Mouse (Mus musculus) forebrain, embryonic 13.5 days (tissue): Measurements from ENCODE around the gene Tmcc1. TPM values are rescaled to one million over a fixed set of nuclear protein-coding genes. Genes with fewer than 3 reads are reported as not detected.
A peak's percentile ranks its signal among the peaks of the same experiment; 100 is the strongest.
"Not testable (repeated sequence)": the region's sequence is repeated elsewhere in the genome, so short reads cannot be mapped to it uniquely, and the experiment has no call there.

ENCODE experiments used
- ATAC-seq: fragments of 200-750 bp; cut with Nextera tagmentation; 2 replicates; pipeline ENCODE4 v1.8.0; 2017
- H3K27ac ChIP-seq: fragments of 300-500 bp; sonication (generic); 2 replicates; pipeline ENCODE4 v1.5.1; 2015; ENCODE audit warnings: inconsistent platforms, mild to moderate bottlenecking, moderate library complexity
- H3K27me3 ChIP-seq: fragments of 300-500 bp; sonication (generic); 2 replicates; pipeline ENCODE4 v1.6.1; 2015; ENCODE audit warnings: mild to moderate bottlenecking, inconsistent platforms
- H3K36me3 ChIP-seq: fragments of 300-500 bp; sonication (generic); 2 replicates; pipeline ENCODE4 v1.6.1; 2015; ENCODE audit warnings: mild to moderate bottlenecking, inconsistent platforms; ENCODE audit not compliant: poor library complexity, severe bottlenecking
- H3K4me1 ChIP-seq: fragments of 300-500 bp; sonication (generic); 2 replicates; pipeline ENCODE4 v1.6.1; 2015; ENCODE audit warnings: inconsistent platforms
- H3K4me2 ChIP-seq: fragments of 300-500 bp; sonication (generic); 2 replicates; pipeline ENCODE4 v1.6.1; 2015; ENCODE audit warnings: inconsistent platforms, mild to moderate bottlenecking, moderate library complexity
- H3K4me3 ChIP-seq: fragments of 300-500 bp; sonication (generic); 2 replicates; pipeline ENCODE4 v1.5.1; 2015; ENCODE audit warnings: mild to moderate bottlenecking, inconsistent platforms
- H3K9ac ChIP-seq: fragments of 300-500 bp; sonication (generic); 2 replicates; pipeline ENCODE4 v1.6.1; 2015; ENCODE audit warnings: mild to moderate bottlenecking, inconsistent platforms
- H3K9me3 ChIP-seq: fragments of 300-500 bp; sonication (generic); replicated peaks from 2 replicates; pipeline ENCODE4 v1.6.1; 2016; ENCODE audit warnings: inconsistent platforms
- WGBS: fragments of 180-500 bp; shearing (Covaris S2); methylation state at CpG from one replicate; pipeline ENCODE4 v1.1.7; 2015; 5-methylcytosine and 5-hydroxymethylcytosine counted together
- polyA plus RNA-seq: library from polyadenylated mRNA; unstranded; fragments of >200 nt; fragmentation: Nextera tagmentation; extraction: Ambion mirVana; gene quantifications from 2 replicates; pipeline ENCODE4 v1.2.1, GENCODE M21; 2015

Tmcc1 gene
- polyA plus RNA-seq, 1 experiment from 2014 or later: 33.8 TPM

DNA sequence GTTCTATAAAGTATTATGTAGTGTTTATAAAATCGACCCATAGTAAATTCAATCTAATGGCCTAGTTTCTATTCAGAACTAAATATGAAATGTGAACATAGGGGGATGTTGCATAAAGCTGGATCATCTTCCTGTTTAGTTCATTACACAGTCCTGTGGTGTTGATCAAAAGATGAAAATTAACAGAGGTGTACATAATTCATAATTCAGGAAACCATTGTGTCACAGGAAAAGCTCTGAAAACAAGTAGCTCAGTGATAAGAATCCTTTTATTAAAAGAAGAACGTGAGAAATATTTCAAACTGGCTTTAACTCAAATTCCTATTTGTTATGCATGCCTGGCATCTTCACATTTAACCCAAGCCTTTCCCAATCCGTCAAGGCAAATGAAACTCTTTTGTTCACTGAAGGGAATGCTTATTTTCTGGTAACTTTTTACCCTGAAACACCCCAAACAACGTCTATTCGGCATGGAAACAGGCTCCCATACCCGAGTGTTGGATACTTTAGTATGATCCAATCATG lies 121.0 kb downstream of the Tmcc1 start:
- no peaks in the 10 kb centered on the region for H3K9me3 ChIP-seq
- H3K4me2 ChIP-seq: no peak overlapping the region
- no peak overlapping the region for H3K4me3 ChIP-seq
- no peak overlapping the region for H3K9ac ChIP-seq
- no peaks in the 10 kb centered on the region for H3K36me3 ChIP-seq
- 53% methylated on average over 6 of the region's 6 CpGs for WGBS
- ATAC-seq: no peak
- no peaks in the 10 kb centered on the region for H3K27me3 ChIP-seq
- peaks cover 8% of the 10 kb centered on the region for H3K4me1 ChIP-seq
- no peak overlapping the region for H3K27ac ChIP-seq

DNA sequence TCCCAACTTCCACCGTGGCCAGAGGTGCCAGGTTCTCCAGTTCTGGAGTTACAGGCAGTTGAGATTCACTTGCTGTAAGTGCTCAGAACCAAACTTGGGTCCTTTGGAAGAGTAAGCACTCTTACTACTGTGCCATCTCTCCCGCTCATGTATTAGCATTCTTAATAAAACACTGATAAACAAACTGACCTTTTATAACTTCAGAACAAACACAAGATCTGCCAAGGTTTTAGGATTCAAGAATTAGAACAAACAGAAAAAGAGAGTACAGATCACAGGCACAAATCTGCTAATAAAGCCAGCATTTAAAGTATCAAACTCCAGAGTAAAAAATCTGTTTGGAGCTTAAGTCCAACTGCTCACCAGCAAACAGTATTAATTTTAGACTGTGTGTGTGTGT lies 121.5 kb downstream of the Tmcc1 start:
- H3K4me3 ChIP-seq: no peak overlapping the region
- H3K4me1 ChIP-seq: peaks cover 8% of the 10 kb centered on the region
- no peaks in the 10 kb centered on the region for H3K27me3 ChIP-seq
- H3K36me3 ChIP-seq: no peaks in the 10 kb centered on the region
- no peak overlapping the region for H3K9ac ChIP-seq
- WGBS: 93% methylated on average over 2 of the region's 2 CpGs
- no peak overlapping the region for H3K27ac ChIP-seq
- no peaks in the 10 kb centered on the region for H3K9me3 ChIP-seq
- no peak overlapping the region for H3K4me2 ChIP-seq
- no peak for ATAC-seq

GRCm38 (mm10) chr6:116070558-116070957 lies 122.7 kb downstream of the Tmcc1 start:
- no peak for ATAC-seq
- no peak overlapping the region for H3K9ac ChIP-seq
- H3K36me3 ChIP-seq: no peaks in the 10 kb centered on the region
- no peaks in the 10 kb centered on the region for H3K9me3 ChIP-seq
- no peak overlapping the region for H3K4me2 ChIP-seq
- H3K27me3 ChIP-seq: no peaks in the 10 kb centered on the region
- peaks cover 8% of the 10 kb centered on the region for H3K4me1 ChIP-seq
- 94% methylated on average over 3 of the region's 3 CpGs for WGBS
- no peak overlapping the region for H3K27ac ChIP-seq
- H3K4me3 ChIP-seq: no peak overlapping the region

GRCm38 (mm10) chr6:116063516-116063915 lies 129.8 kb downstream of the Tmcc1 start:
- no peak overlapping the region for H3K4me3 ChIP-seq
- H3K36me3 ChIP-seq: no peaks in the 10 kb centered on the region
- H3K9me3 ChIP-seq: no peaks in the 10 kb centered on the region
- no peak overlapping the region for H3K4me2 ChIP-seq
- H3K27me3 ChIP-seq: no peaks in the 10 kb centered on the region
- ATAC-seq: no peak
- no peak overlapping the region for H3K27ac ChIP-seq
- 26% methylated on average over 1 of the region's 1 CpGs for WGBS
- H3K9ac ChIP-seq: no peak overlapping the region
- H3K4me1 ChIP-seq: no peaks in the 10 kb centered on the region

DNA sequence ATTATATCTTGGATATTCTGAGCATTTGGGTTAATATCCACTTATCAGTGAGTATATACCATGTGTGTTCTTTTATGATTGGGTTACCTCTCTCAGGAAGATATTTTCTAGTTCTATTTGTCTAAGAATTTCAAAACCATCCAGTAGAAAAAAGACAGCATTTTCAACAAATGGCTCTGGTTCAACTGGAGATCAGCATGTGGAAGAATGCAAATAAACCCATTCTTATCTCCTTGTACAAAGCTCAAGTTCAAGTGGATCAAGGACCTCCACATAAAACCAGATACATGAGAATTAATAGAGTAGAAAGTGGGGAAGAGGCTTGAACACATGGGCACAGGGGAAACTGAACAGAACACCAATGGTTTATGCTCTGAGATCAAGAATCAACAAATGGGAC lies 133.7 kb downstream of the Tmcc1 start:
- H3K27ac ChIP-seq, H3K4me3 ChIP-seq, ATAC-seq, H3K27me3 ChIP-seq, H3K9me3 ChIP-seq, H3K9ac ChIP-seq, H3K36me3 ChIP-seq, H3K4me2 ChIP-seq: not testable (repeated sequence)
- peaks cover 29% of the 10 kb centered on the region for H3K4me1 ChIP-seq

DNA sequence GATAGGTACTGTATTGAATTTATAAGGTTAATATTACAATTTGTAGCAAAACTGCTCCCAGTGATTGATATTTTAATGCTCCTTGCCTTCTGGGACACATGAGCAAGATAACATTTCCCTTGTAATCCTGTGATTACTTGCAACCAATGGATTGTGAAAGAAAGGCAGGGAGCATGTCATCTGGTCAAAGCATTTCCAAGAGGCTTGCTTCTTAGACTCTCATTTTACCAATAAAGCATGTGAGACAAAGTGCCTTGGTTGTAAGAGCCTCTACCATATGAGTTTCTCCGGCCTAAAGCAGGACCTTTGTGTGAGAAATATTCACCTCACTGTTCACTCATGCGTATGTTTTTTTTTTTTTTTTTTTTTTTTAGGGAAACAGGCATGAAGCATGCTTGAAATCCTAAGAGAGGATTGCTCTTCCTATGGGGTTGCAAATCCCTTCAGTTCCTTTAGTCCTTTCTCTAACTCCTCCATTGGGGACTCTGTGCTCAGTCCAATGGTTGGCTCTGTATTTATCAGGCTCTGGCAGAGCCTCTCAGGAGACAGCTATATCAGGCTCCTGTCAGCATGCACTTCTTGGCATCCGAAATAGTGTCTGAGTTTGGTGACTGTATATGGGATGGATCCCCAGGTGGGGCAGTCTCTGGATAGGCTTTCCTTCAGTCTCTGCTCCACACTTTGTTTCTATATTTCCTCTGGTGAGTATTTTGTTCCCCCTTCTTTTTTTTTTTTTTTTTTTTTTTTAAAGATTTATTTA lies 134.6 kb downstream of the Tmcc1 start:
- 62% methylated on average over 3 of the region's 3 CpGs for WGBS
- no peaks in the 10 kb centered on the region for H3K9me3 ChIP-seq
- no peak overlapping the region for H3K9ac ChIP-seq
- no peak overlapping the region for H3K27ac ChIP-seq
- H3K4me3 ChIP-seq: no peak overlapping the region
- peaks cover 37% of the 10 kb centered on the region for H3K4me1 ChIP-seq
- no peak overlapping the region for H3K4me2 ChIP-seq
- no peaks in the 10 kb centered on the region for H3K27me3 ChIP-seq
- no peak for ATAC-seq
- no peaks in the 10 kb centered on the region for H3K36me3 ChIP-seq

DNA sequence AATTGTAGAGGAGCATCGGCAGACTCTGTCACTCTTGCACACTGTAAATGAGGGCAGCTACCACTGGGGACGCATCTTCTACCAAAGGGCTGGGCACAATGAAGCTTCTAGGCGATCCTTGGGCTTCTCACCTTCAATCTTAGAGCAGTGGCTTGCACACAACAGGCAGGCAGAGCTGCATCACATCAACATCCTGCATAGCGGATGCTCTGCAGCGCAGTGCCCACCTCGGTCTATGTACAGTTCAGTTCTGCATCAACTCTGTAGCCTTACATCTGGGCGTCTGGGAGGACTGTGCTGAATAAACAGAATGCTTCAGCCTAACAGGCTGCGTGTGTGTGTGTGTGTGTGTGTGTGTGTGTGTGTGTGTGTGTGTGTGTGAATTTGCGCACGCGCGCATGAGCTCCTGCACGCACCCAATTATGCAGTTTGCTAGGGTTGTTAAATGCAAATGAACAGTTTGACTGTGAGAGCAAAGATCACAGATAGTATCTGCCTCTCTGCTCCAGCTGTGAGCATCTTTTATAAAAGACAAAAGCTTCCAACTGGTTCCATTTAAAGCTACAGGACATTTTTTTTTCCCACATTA lies 136.5 kb downstream of the Tmcc1 start:
- Histone ChIP-seq H3K27me3 (no peaks in the 10 kb centered on the region), H3K4me1 (peaks cover 39% of the 10 kb centered on the region), H3K9ac (peak overlapping the region; percentile 62), H3K9me3 (no peaks in the 10 kb centered on the region), H3K27ac (peak overlapping the region; percentile 88), H3K36me3 (no peaks in the 10 kb centered on the region), H3K4me2 (peak overlapping the region; percentile 57), H3K4me3 (peak overlapping the region; percentile 33)
- peak; percentile 88 for ATAC-seq
- 7% methylated on average over 13 of the region's 13 CpGs for WGBS

DNA sequence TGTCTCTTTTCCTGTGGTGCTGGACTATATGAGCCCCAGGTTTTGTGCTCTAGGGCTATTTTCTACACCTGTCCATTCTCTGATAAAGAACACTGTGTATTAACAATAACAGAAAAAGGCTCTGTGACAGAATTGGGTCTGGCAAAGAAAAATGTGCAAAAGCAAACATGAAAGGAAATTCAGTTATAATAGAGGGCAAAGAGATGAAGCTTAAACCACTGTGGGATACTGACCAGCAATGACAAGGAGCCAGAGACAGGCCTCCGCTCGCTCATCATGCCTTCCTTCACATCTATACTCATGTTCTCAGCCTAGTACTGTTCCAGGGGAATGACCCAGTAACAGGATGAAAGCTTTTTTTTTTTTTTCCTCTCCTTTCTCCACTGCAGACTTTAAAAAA lies 137.5 kb downstream of the Tmcc1 start:
- no peaks in the 10 kb centered on the region for H3K27me3 ChIP-seq
- 91% methylated on average over 2 of the region's 2 CpGs for WGBS
- peak overlapping the region; percentile 24; the same call in 1 of the 2 replicates for H3K4me2 ChIP-seq
- no peak overlapping the region for H3K4me3 ChIP-seq
- H3K4me1 ChIP-seq: peaks cover 46% of the 10 kb centered on the region
- H3K36me3 ChIP-seq: no peaks in the 10 kb centered on the region
- no peak overlapping the region for H3K9ac ChIP-seq
- no peaks in the 10 kb centered on the region for H3K9me3 ChIP-seq
- H3K27ac ChIP-seq: no peak overlapping the region
- no peak for ATAC-seq

GRCm38 (mm10) chr6:116055001-116055471 lies 138.2 kb downstream of the Tmcc1 start:
- no peaks in the 10 kb centered on the region for H3K9me3 ChIP-seq
- 0 out of 2 replicates have a peak overlapping the region, but pooled peaks have one; percentile 1 for H3K4me3 ChIP-seq
- H3K4me2 ChIP-seq: peak overlapping the region; percentile 37
- no peaks in the 10 kb centered on the region for H3K36me3 ChIP-seq
- no peak overlapping the region for H3K9ac ChIP-seq
- peak; percentile 73; the same call in 1 of the 2 replicates for ATAC-seq
- peak overlapping the region; percentile 79 for H3K27ac ChIP-seq
- H3K4me1 ChIP-seq: peaks cover 53% of the 10 kb centered on the region
- 70% methylated on average over 1 of the region's 1 CpGs for WGBS
- no peaks in the 10 kb centered on the region for H3K27me3 ChIP-seq

DNA sequence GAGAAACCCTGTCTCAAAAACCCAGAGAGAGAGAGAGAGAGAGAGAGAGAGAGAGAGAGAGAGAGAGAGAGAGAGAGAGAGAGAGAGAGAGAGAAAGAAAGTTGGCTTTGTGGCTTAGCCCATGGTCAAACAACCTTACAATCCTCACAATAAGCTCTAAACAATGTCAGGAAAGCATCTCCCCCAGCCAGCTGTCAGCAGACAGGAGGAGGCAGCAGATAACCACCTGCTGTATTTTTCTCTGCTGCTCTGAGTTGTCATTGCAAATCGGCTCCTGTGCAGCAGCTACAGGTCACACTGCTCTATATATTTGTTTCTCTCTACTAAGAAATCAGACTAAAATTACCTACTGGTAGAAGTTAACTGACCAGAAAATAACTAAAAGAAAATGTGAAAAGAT lies 145.4 kb downstream of the Tmcc1 start:
- Histone ChIP-seq H3K4me1 (peaks cover 24% of the 10 kb centered on the region), H3K36me3 (peaks cover 7% of the 10 kb centered on the region), H3K27me3 (no peaks in the 10 kb centered on the region), H3K9me3 (no peaks in the 10 kb centered on the region), H3K27ac (no peak overlapping the region), H3K4me3 (no peak overlapping the region), H3K4me2 (no peak overlapping the region), H3K9ac (no peak overlapping the region)
- no peak for ATAC-seq
- WGBS: 80% methylated on average over 1 of the region's 1 CpGs

DNA sequence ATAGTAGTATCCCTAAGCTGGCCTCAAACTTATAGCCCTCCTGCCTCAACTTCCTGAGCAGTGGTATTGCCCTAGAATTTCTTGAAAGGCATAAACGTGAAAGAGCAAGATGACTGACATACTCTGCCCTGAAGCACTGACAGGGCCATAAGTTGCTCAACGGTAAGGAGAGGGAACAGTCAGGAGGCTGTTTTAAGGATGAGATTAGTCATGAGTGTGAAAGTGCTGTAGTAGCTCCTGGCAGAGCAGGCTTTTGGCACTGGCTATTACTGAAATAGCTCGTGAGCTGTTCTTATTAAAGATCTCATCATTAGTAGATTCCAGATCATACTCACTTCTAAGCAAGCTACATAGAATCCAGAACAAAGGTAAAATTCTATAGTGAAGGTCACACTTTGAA lies 145.9 kb downstream of the Tmcc1 start:
- Histone ChIP-seq H3K4me3 (no peak overlapping the region), H3K36me3 (peaks cover 12% of the 10 kb centered on the region), H3K27ac (no peak overlapping the region), H3K9ac (no peak overlapping the region), H3K4me2 (no peak overlapping the region), H3K27me3 (no peaks in the 10 kb centered on the region), H3K9me3 (peaks cover 3% of the 10 kb centered on the region; the same call in 1 of the 2 replicates), H3K4me1 (peaks cover 24% of the 10 kb centered on the region)
- no peak for ATAC-seq
- WGBS: 72% methylated on average over 3 of the region's 3 CpGs

GRCm38 (mm10) chr6:116044039-116044438 lies 149.2 kb downstream of the Tmcc1 start:
- WGBS: 59% methylated on average over 2 of the region's 2 CpGs
- no peak for ATAC-seq
- Histone ChIP-seq H3K9ac (no peak overlapping the region), H3K27me3 (no peaks in the 10 kb centered on the region), H3K9me3 (peaks cover 3% of the 10 kb centered on the region; the same call in 1 of the 2 replicates), H3K27ac (no peak overlapping the region), H3K36me3 (peaks cover 16% of the 10 kb centered on the region), H3K4me2 (no peak overlapping the region), H3K4me3 (no peak overlapping the region), H3K4me1 (peaks cover 9% of the 10 kb centered on the region; the same call in 1 of the 2 replicates)
